Mouse (Mus musculus): ENCODE data around the gene Prcd.

The Prcd gene

GRCm38 (mm10) chr11:116651339-116651738 lies 2.0 kb upstream of the Prcd start:
- Histone ChIP-seq H3K36me3 (ENCODE audit: control insufficient read depth, insufficient read depth, low read length, poor library complexity, severe bottlenecking) (no peaks in the 10 kb centered on the region), H3K27me3 (ENCODE audit: control insufficient read depth, insufficient read depth, low read length, poor library complexity, severe bottlenecking) (no peaks in the 10 kb centered on the region)
- no peak for DNase-seq (ENCODE audit: low read depth, low spot score)

GRCm38 (mm10) chr11:116652330-116653098 lies 820 bp upstream of the Prcd start:
- Histone ChIP-seq H3K36me3 (ENCODE audit: control insufficient read depth, insufficient read depth, low read length, poor library complexity, severe bottlenecking) (no peaks in the 10 kb centered on the region), H3K27me3 (ENCODE audit: control insufficient read depth, insufficient read depth, low read length, poor library complexity, severe bottlenecking) (no peaks in the 10 kb centered on the region)
- DNase-seq (ENCODE audit: low read depth, low spot score) = no peak

GRCm38 (mm10) chr11:116653709-116654221 lies 431 bp downstream of the Prcd start:
- Histone ChIP-seq H3K36me3 (ENCODE audit: control insufficient read depth, insufficient read depth, low read length, poor library complexity, severe bottlenecking) (no peaks in the 10 kb centered on the region), H3K27me3 (ENCODE audit: control insufficient read depth, insufficient read depth, low read length, poor library complexity, severe bottlenecking) (no peaks in the 10 kb centered on the region)
- no peak for DNase-seq (ENCODE audit: low read depth, low spot score)

- Histone ChIP-seq H3K27me3 (ENCODE audit: control insufficient read depth, insufficient read depth, low read length, poor library complexity, severe bottlenecking) (no peaks in the 10 kb centered on the region), H3K36me3 (ENCODE audit: control insufficient read depth, insufficient read depth, low read length, poor library complexity, severe bottlenecking) (no peaks in the 10 kb centered on the region)
- DNase-seq (ENCODE audit: low read depth, low spot score) = no peak
Measured at GRCm38 (mm10) chr11:116654255-116654821, 1.0 kb downstream of the Prcd start, which contains the start of gene Cygb. Gene Cygb (minus strand): TSS chr11:116654313.

- DNase-seq (ENCODE audit: low read depth, low spot score) = no peak
- Histone ChIP-seq H3K27me3 (ENCODE audit: control insufficient read depth, insufficient read depth, low read length, poor library complexity, severe bottlenecking) (no peaks in the 10 kb centered on the region), H3K36me3 (ENCODE audit: control insufficient read depth, insufficient read depth, low read length, poor library complexity, severe bottlenecking) (no peaks in the 10 kb centered on the region)
Measured at GRCm38 (mm10) chr11:116656348-116657191, 3.2 kb downstream of the Prcd start.

- DNase-seq (ENCODE audit: low read depth, low spot score) = peak; percentile 49
- Histone ChIP-seq H3K27me3 (ENCODE audit: control insufficient read depth, insufficient read depth, low read length, poor library complexity, severe bottlenecking) (no peaks in the 10 kb centered on the region), H3K36me3 (ENCODE audit: control insufficient read depth, insufficient read depth, low read length, poor library complexity, severe bottlenecking) (no peaks in the 10 kb centered on the region)
Measured at GRCm38 (mm10) chr11:116657311-116658223, 4.2 kb downstream of the Prcd start.

GRCm38 (mm10) chr11:116658238-116658637 lies 4.9 kb downstream of the Prcd start:
- no peaks in the 10 kb centered on the region for H3K27me3 ChIP-seq (ENCODE audit: control insufficient read depth, insufficient read depth, low read length, poor library complexity, severe bottlenecking)
- no peaks in the 10 kb centered on the region for H3K36me3 ChIP-seq (ENCODE audit: control insufficient read depth, insufficient read depth, low read length, poor library complexity, severe bottlenecking)
- DNase-seq (ENCODE audit: low read depth, low spot score) = no peak

GRCm38 (mm10) chr11:116659027-116659621 lies 5.8 kb downstream of the Prcd start:
- H3K36me3 ChIP-seq (ENCODE audit: control insufficient read depth, insufficient read depth, low read length, poor library complexity, severe bottlenecking) = no peaks in the 10 kb centered on the region
- no peak for DNase-seq (ENCODE audit: low read depth, low spot score)
- H3K27me3 ChIP-seq (ENCODE audit: control insufficient read depth, insufficient read depth, low read length, poor library complexity, severe bottlenecking) = no peaks in the 10 kb centered on the region

GRCm38 (mm10) chr11:116660181-116660580 lies 6.8 kb downstream of the Prcd start:
- no peak for DNase-seq (ENCODE audit: low read depth, low spot score)
- Histone ChIP-seq H3K27me3 (ENCODE audit: control insufficient read depth, insufficient read depth, low read length, poor library complexity, severe bottlenecking) (no peaks in the 10 kb centered on the region), H3K36me3 (ENCODE audit: control insufficient read depth, insufficient read depth, low read length, poor library complexity, severe bottlenecking) (no peaks in the 10 kb centered on the region)

- DNase-seq (ENCODE audit: low read depth, low spot score) = no peak
- Histone ChIP-seq H3K36me3 (ENCODE audit: control insufficient read depth, insufficient read depth, low read length, poor library complexity, severe bottlenecking) (no peaks in the 10 kb centered on the region), H3K27me3 (ENCODE audit: control insufficient read depth, insufficient read depth, low read length, poor library complexity, severe bottlenecking) (no peaks in the 10 kb centered on the region)
Measured at GRCm38 (mm10) chr11:116661291-116661947, 8.1 kb downstream of the Prcd start.

GRCm38 (mm10) chr11:116661948-116662377 lies 8.6 kb downstream of the Prcd start:
- no peaks in the 10 kb centered on the region for H3K27me3 ChIP-seq (ENCODE audit: control insufficient read depth, insufficient read depth, low read length, poor library complexity, severe bottlenecking)
- no peak for DNase-seq (ENCODE audit: low read depth, low spot score)
- H3K36me3 ChIP-seq (ENCODE audit: control insufficient read depth, insufficient read depth, low read length, poor library complexity, severe bottlenecking) = no peaks in the 10 kb centered on the region

GRCm38 (mm10) chr11:116665289-116665688 lies 12.0 kb downstream of the Prcd start:
- DNase-seq (ENCODE audit: low read depth, low spot score) = no peak
- Histone ChIP-seq H3K27me3 (ENCODE audit: control insufficient read depth, insufficient read depth, low read length, poor library complexity, severe bottlenecking) (no peaks in the 10 kb centered on the region), H3K36me3 (ENCODE audit: control insufficient read depth, insufficient read depth, low read length, poor library complexity, severe bottlenecking) (no peaks in the 10 kb centered on the region)

GRCm38 (mm10) chr11:116666566-116666965 lies 13.2 kb downstream of the Prcd start:
- H3K27me3 ChIP-seq (ENCODE audit: control insufficient read depth, insufficient read depth, low read length, poor library complexity, severe bottlenecking) = no peaks in the 10 kb centered on the region
- H3K36me3 ChIP-seq (ENCODE audit: control insufficient read depth, insufficient read depth, low read length, poor library complexity, severe bottlenecking) = no peaks in the 10 kb centered on the region
- no peak for DNase-seq (ENCODE audit: low read depth, low spot score)
